Mouse (Mus musculus) ES-E14 (cell line): ENCODE measurements around the gene Hist2h2aa1. TPM values are rescaled to one million over a fixed set of nuclear protein-coding genes. Genes with fewer than 3 reads are reported as not detected.

Experiments used
- DNase-seq: peaks from one replicate; pipeline ENCODE4 v3.0.0-alpha.2; 2013; ENCODE audit warnings: low read depth, low spot score
- H3K27ac ChIP-seq: 2 replicates; pipeline ENCODE4 v1.5.1; 2012; ENCODE audit warnings: low read depth, mild to moderate bottlenecking, low read length, moderate library complexity, mixed read lengths; ENCODE audit not compliant: poor library complexity, insufficient read depth, severe bottlenecking
- H3K36me3 ChIP-seq: 2 replicates; pipeline ENCODE4 v1.6.1; 2012; ENCODE audit warnings: mild to moderate bottlenecking, low read length, moderate library complexity, mixed read lengths; ENCODE audit not compliant: control insufficient read depth, poor library complexity, insufficient read depth, severe bottlenecking
- H3K4me1 ChIP-seq, 2 experiments: fragments of 150-350 bp in 1 of 2; sonication (generic) in 1 of 2; 2 replicates each; pipeline ENCODE4 v1.6.1; 2012; ENCODE audit warnings: low read length in 2 of 2, mild to moderate bottlenecking in 1 of 2, mixed read lengths in 1 of 2; ENCODE audit not compliant: control insufficient read depth in 2 of 2, insufficient read depth in 2 of 2, poor library complexity in 1 of 2
- H3K4me3 ChIP-seq, 2 experiments: fragments of 150-350 bp in 1 of 2; sonication (generic) in 1 of 2; 2 replicates each; pipeline ENCODE4 v1.5.1; 2012; ENCODE audit warnings: low read length in 2 of 2, low read depth in 1 of 2, mild to moderate bottlenecking in 1 of 2, mixed read lengths in 1 of 2; ENCODE audit not compliant: insufficient read depth in 1 of 2, poor library complexity in 1 of 2, severe bottlenecking in 1 of 2
- H3K9ac ChIP-seq: 2 replicates; pipeline ENCODE4 v1.6.1; 2012; ENCODE audit warnings: low read depth, mild to moderate bottlenecking, low read length, mixed read lengths; ENCODE audit not compliant: poor library complexity, insufficient read depth, severe bottlenecking
- H3K9me3 ChIP-seq: fragments of 150-350 bp; sonication (generic); 2 replicates; pipeline ENCODE4 v1.6.1; 2012; ENCODE audit warnings: low read depth, mild to moderate bottlenecking, low read length; ENCODE audit not compliant: control insufficient read depth, insufficient read depth
- CHD2 ChIP-seq: IDR thresholded peaks from 2 replicates; pipeline ENCODE4 v1.6.1; 2014; ENCODE audit warnings: mild to moderate bottlenecking, low read depth, low read length, inconsistent platforms
- HCFC1 ChIP-seq: IDR thresholded peaks from 2 replicates; pipeline ENCODE4 v1.6.1; 2012; ENCODE audit warnings: low read length, inconsistent platforms, borderline replicate concordance; ENCODE audit not compliant: insufficient read depth
- MAFK ChIP-seq: IDR thresholded peaks from 2 replicates; pipeline ENCODE4 v1.6.1; 2014; ENCODE audit warnings: mild to moderate bottlenecking, low read depth, low read length, inconsistent platforms; ENCODE audit not compliant: insufficient read depth
- ZC3H11A ChIP-seq: IDR thresholded peaks from 2 replicates; pipeline ENCODE4 v1.6.1; 2012; ENCODE audit warnings: low read depth, mild to moderate bottlenecking, inconsistent platforms, low read length, borderline replicate concordance
- ZNF384 ChIP-seq: IDR thresholded peaks from 2 replicates; pipeline ENCODE4 v1.6.1; 2012; ENCODE audit warnings: low read depth, low read length, inconsistent platforms
- in situ Hi-C, 2 experiments: fragments of 600-800 bp; cut with MboI; formaldehyde crosslinking; loops; one replicate each; pipeline ENCODE4 v1.15.1; 2025; ENCODE audit warnings: low sequenced_read_pairs in 2 of 2, inconsistent platforms in 1 of 2; ENCODE audit not compliant: unreplicated experiment in 2 of 2
- total RNA-seq: library from RNA; depleted of rRNA; stranded (reverse); fragments of 300-350 nt; gene quantifications from 2 replicates; pipeline ENCODE4 v1.2.3, GENCODE M21; 2012

The Hist2h2aa1 gene
- total RNA-seq, 1 experiment: 2,311 TPM

- TF ChIP-seq ZNF384 (no peak), CHD2 (no peak), HCFC1 (no peak), ZC3H11A (no peak), MAFK (no peak)
- peak overlapping the region; percentile 86 for H3K27ac ChIP-seq
- peaks cover 3 to 8% of the 10 kb centered on the region in 2 experiments; a peak in 3 of 4 replicates for H3K4me1 ChIP-seq
- H3K4me3 ChIP-seq: peak overlapping the region; percentile 57 to 64
- peak overlapping the region; percentile 72 for H3K9ac ChIP-seq
- no peak for DNase-seq
- no peaks in the 10 kb centered on the region for H3K9me3 ChIP-seq
- no peaks in the 10 kb centered on the region for H3K36me3 ChIP-seq
- in situ Hi-C loops: no loop called here
Measured at GRCm38 (mm10) chr3:96247356-96248140, 2.3 kb downstream of the Hist2h2aa1 start.

- peak overlapping the region; percentile 13; the same call in 1 of the 2 replicates for H3K9ac ChIP-seq
- in situ Hi-C loops: no loop called here
- H3K36me3 ChIP-seq: no peaks in the 10 kb centered on the region
- H3K9me3 ChIP-seq: no peaks in the 10 kb centered on the region
- no peak for DNase-seq
- TF ChIP-seq CHD2: peak; percentile 45; the same call in 1 of the 2 replicates
- TF ChIP-seq MAFK: no peak
- peak overlapping the region; percentile 57 to 64 for H3K4me3 ChIP-seq
- H3K4me1 ChIP-seq: peaks cover 3 to 8% of the 10 kb centered on the region in 2 experiments; a peak in 3 of 4 replicates
- no peak overlapping the region; the same call in 1 of the 2 replicates for H3K27ac ChIP-seq
Measured at GRCm38 (mm10) chr3:96248141-96249033, 3.1 kb downstream of the Hist2h2aa1 start.

GRCm38 (mm10) chr3:96249034-96249345 is 3.7 kb downstream of the Hist2h2aa1 start:
- TF ChIP-seq HCFC1 (no peak), CHD2 (no peak), MAFK (no peak), ZC3H11A (no peak)
- Histone ChIP-seq H3K9ac (peak overlapping the region; percentile 13; the same call in 1 of the 2 replicates), H3K4me1 (peaks cover 2 to 4% of the 10 kb centered on the region in 2 experiments; a peak in 2 of 4 replicates), H3K36me3 (no peaks in the 10 kb centered on the region), H3K27ac (no peak overlapping the region), H3K9me3 (no peaks in the 10 kb centered on the region), H3K4me3 (peak overlapping the region; percentile 29 to 57; a peak in 2 of 4 replicates)
- in situ Hi-C loops: no loop called here
- no peak for DNase-seq

- no peak overlapping the region for H3K27ac ChIP-seq
- no peak for TF ChIP-seq MAFK
- no peak for TF ChIP-seq CHD2
- TF ChIP-seq HCFC1: no peak
- H3K9ac ChIP-seq: no peak overlapping the region
- H3K4me3 ChIP-seq: no peak overlapping the region
- no peaks in the 10 kb centered on the region for H3K36me3 ChIP-seq
- H3K9me3 ChIP-seq: no peaks in the 10 kb centered on the region
- in situ Hi-C loops: no loop called here
- H3K4me1 ChIP-seq: peaks cover 2 to 3% of the 10 kb centered on the region in 2 experiments; a peak in 1 of 4 replicates
- no peak for DNase-seq
Measured at GRCm38 (mm10) chr3:96250890-96251289, 5.6 kb downstream of the Hist2h2aa1 start.

- TF ChIP-seq ZC3H11A (no peak), CHD2 (no peak), MAFK (no peak), ZNF384 (no peak), HCFC1 (no peak)
- no peaks in the 10 kb centered on the region for H3K36me3 ChIP-seq
- no peak for DNase-seq
- peaks cover 2 to 3% of the 10 kb centered on the region in 2 experiments; a peak in 1 of 4 replicates for H3K4me1 ChIP-seq
- H3K27ac ChIP-seq: no peak overlapping the region
- no peak overlapping the region for H3K9ac ChIP-seq
- in situ Hi-C loops: no loop called here
- H3K4me3 ChIP-seq: no peak overlapping the region
- H3K9me3 ChIP-seq: no peaks in the 10 kb centered on the region
Measured at GRCm38 (mm10) chr3:96251787-96252186, 6.5 kb downstream of the Hist2h2aa1 start.
